Mouse (Mus musculus) liver, embryonic 14.5 days (tissue): ENCODE data around the gene 1700012B09Rik. TPM values are rescaled to one million over a fixed set of nuclear protein-coding genes. Genes with fewer than 3 reads are reported as not detected.

Source experiments
- ATAC-seq: fragments of 200-750 bp; cut with Nextera tagmentation; 2 replicates; pipeline ENCODE4 v1.8.0; 2017; ENCODE audit warnings: moderate number of reproducible peaks, mild to moderate bottlenecking, moderate library complexity; ENCODE audit not compliant: insufficient read depth
- DNase-seq, 3 experiments: peaks; one replicate each; pipeline ENCODE4 v3.0.0-alpha.2; 2012 to 2013; ENCODE audit warnings: low read depth in 3 of 3, low spot score in 3 of 3
- H3K27ac ChIP-seq: fragments of 300-500 bp; sonication (generic); 2 replicates; pipeline ENCODE4 v1.5.1; 2014; ENCODE audit warnings: moderate library complexity, mild to moderate bottlenecking, control low read depth, inconsistent platforms
- H3K27me3 ChIP-seq: fragments of 300-500 bp; sonication (generic); 2 replicates; pipeline ENCODE4 v1.6.1; 2014; ENCODE audit warnings: mild to moderate bottlenecking, low read length, moderate library complexity; ENCODE audit not compliant: control insufficient read depth, insufficient read depth
- H3K36me3 ChIP-seq: fragments of 300-500 bp; sonication (generic); replicated peaks from 2 replicates; pipeline ENCODE4 v1.6.1; 2014; ENCODE audit warnings: low read depth; ENCODE audit not compliant: control insufficient read depth, insufficient read depth
- H3K4me1 ChIP-seq, 2 experiments: fragments of 200-500 bp in 1 of 2; fragments of 300-500 bp in 1 of 2; sonication (generic) in 1 of 2; replicated peaks; 2 replicates each; pipeline ENCODE4 v1.6.1; 2012 to 2014; ENCODE audit warnings: antibody characterized with exemption in 1 of 2, inconsistent platforms in 1 of 2, low read length in 1 of 2; ENCODE audit not compliant: control insufficient read depth in 2 of 2, insufficient read depth in 2 of 2
- H3K4me2 ChIP-seq: fragments of 300-500 bp; sonication (generic); 2 replicates; pipeline ENCODE4 v1.6.1; 2014; ENCODE audit warnings: low read depth, mild to moderate bottlenecking, control low read depth, moderate library complexity
- H3K4me3 ChIP-seq, 2 experiments: fragments of 200-500 bp in 1 of 2; fragments of 300-500 bp in 1 of 2; sonication (generic) in 1 of 2; 2 replicates each; pipeline ENCODE4 v1.5.1; 2012 to 2014; ENCODE audit warnings: low read depth in 2 of 2, low read length in 2 of 2, mild to moderate bottlenecking in 2 of 2, control low read depth in 1 of 2, inconsistent platforms in 1 of 2, moderate library complexity in 1 of 2; ENCODE audit not compliant: insufficient read depth in 1 of 2
- H3K9ac ChIP-seq: fragments of 300-500 bp; sonication (generic); replicated peaks from 2 replicates; pipeline ENCODE4 v1.6.1; 2014; ENCODE audit warnings: mild to moderate bottlenecking, control low read depth, moderate library complexity
- H3K9me3 ChIP-seq: fragments of 300-500 bp; sonication (generic); 2 replicates; pipeline ENCODE4 v1.6.1; 2016; ENCODE audit warnings: low read length, mixed read lengths; ENCODE audit not compliant: control insufficient read depth
- CTCF ChIP-seq: IDR thresholded peaks from 2 replicates; pipeline ENCODE4 v1.5.1; 2016; ENCODE audit warnings: antibody characterized with exemption, low read depth, control low read depth
- EP300 ChIP-seq: IDR thresholded peaks from 2 replicates; pipeline ENCODE4 v1.6.1; 2016; ENCODE audit warnings: antibody characterized with exemption, low read depth
- WGBS: fragments of 180-500 bp; shearing (Covaris S2); extraction: QIAGEN DNeasy Blood & Tissue Kit; methylation state at CpG from one replicate; pipeline ENCODE4 v1.1.7; 2014; ENCODE audit not compliant: insufficient replicate concordance; 5-methylcytosine and 5-hydroxymethylcytosine counted together
- polyA plus RNA-seq, 2 experiments: library from polyadenylated mRNA; depleted of rRNA in 1 of 2; stranded (reverse) in 1 of 2; unstranded in 1 of 2; fragments of >200 nt; fragmentation: Nextera tagmentation in 1 of 2; extraction: Ambion mirVana in 1 of 2; gene quantifications; 2 replicates each; pipeline versions ENCODE4 v1.2.1 to v1.2.3; 2012 to 2014

1700012B09Rik gene
- polyA plus RNA-seq, 2 experiments, result not detected

- no peaks in the 10 kb centered on the region for H3K4me1 ChIP-seq
- no peak overlapping the region for H3K4me3 ChIP-seq
- H3K27ac ChIP-seq, result no peak overlapping the region
- TF ChIP-seq EP300, result no peak
- TF ChIP-seq CTCF, result peak; percentile 66
- no peak for DNase-seq
- no peak for ATAC-seq
- no peaks in the 10 kb centered on the region for H3K36me3 ChIP-seq
- no peaks in the 10 kb centered on the region; the same call in 1 of the 2 replicates for H3K27me3 ChIP-seq
- 13% methylated on average over 7 of the region's 7 CpGs for WGBS
- H3K9ac ChIP-seq, result no peak overlapping the region
- H3K9me3 ChIP-seq, result no peaks in the 10 kb centered on the region
- H3K4me2 ChIP-seq, result no peak overlapping the region
Measured at GRCm38 (mm10) chr9:14764765-14765164, 6.1 kb downstream of the 1700012B09Rik start.

GRCm38 (mm10) chr9:14759261-14759660 lies 11.6 kb downstream of the 1700012B09Rik start:
- Histone ChIP-seq H3K9me3 (no peaks in the 10 kb centered on the region), H3K4me2 (no peak overlapping the region), H3K9ac (no peak overlapping the region), H3K27ac (no peak overlapping the region), H3K4me3 (no peak overlapping the region), H3K4me1 (0 out of 4 replicates have a peak, but pooled peaks cover 0 to 2% of the 10 kb centered on the region in 2 experiments), H3K36me3 (no peaks in the 10 kb centered on the region), H3K27me3 (no peaks in the 10 kb centered on the region)
- ATAC-seq (no peak), DNase-seq (no peak)
- TF ChIP-seq CTCF (no peak), EP300 (no peak)

- TF ChIP-seq EP300 (no peak), CTCF (no peak)
- 26% methylated on average over 7 of the region's 7 CpGs for WGBS
- Histone ChIP-seq H3K4me1 (0 out of 4 replicates have a peak, but pooled peaks cover 0 to 2% of the 10 kb centered on the region in 2 experiments), H3K36me3 (no peaks in the 10 kb centered on the region), H3K4me2 (no peak overlapping the region), H3K27ac (no peak overlapping the region), H3K4me3 (no peak overlapping the region), H3K9ac (no peak overlapping the region), H3K9me3 (no peaks in the 10 kb centered on the region), H3K27me3 (no peaks in the 10 kb centered on the region)
- DNase-seq (no peak), ATAC-seq (no peak)
Measured at GRCm38 (mm10) chr9:14758590-14758989, 12.2 kb downstream of the 1700012B09Rik start.

GRCm38 (mm10) chr9:14754469-14754868 lies 16.4 kb downstream of the 1700012B09Rik start:
- no peak for ATAC-seq
- TF ChIP-seq CTCF (no peak), EP300 (no peak)
- WGBS, result 50% methylated on average over 3 of the region's 3 CpGs

GRCm38 (mm10) chr9:14753947-14754346 lies 16.9 kb downstream of the 1700012B09Rik start:
- no peaks in the 10 kb centered on the region for H3K36me3 ChIP-seq
- no peaks in the 10 kb centered on the region for H3K4me1 ChIP-seq
- peaks cover 4% of the 10 kb centered on the region for H3K27me3 ChIP-seq
- TF ChIP-seq CTCF, result no peak
- TF ChIP-seq EP300, result no peak
- H3K4me2 ChIP-seq, result no peak overlapping the region
- no peak overlapping the region for H3K27ac ChIP-seq
- DNase-seq, result no peak
- H3K4me3 ChIP-seq, result no peak overlapping the region
- H3K9ac ChIP-seq, result no peak overlapping the region
- H3K9me3 ChIP-seq, result no peaks in the 10 kb centered on the region
- no peak for ATAC-seq

More at GRCm38 (mm10) chr9:14754469-14754868, 16.4 kb downstream of the 1700012B09Rik start:
- Histone ChIP-seq H3K27ac (no peak overlapping the region), H3K27me3 (peaks cover 4% of the 10 kb centered on the region), H3K4me3 (no peak overlapping the region), H3K9ac (no peak overlapping the region), H3K4me2 (no peak overlapping the region), H3K4me1 (0 out of 4 replicates have a peak, but pooled peaks cover 0 to 2% of the 10 kb centered on the region in 2 experiments), H3K9me3 (no peaks in the 10 kb centered on the region), H3K36me3 (no peaks in the 10 kb centered on the region)
- DNase-seq, result no peak
